Mouse (Mus musculus): ENCODE results near the gene Cdkal1. TPM values are rescaled to one million over a fixed set of nuclear protein-coding genes. Genes with fewer than 3 reads are reported as not detected.

The Cdkal1 gene
- polyA plus RNA-seq, 1 experiment = 0.55 TPM

- H3K4me3 ChIP-seq (ENCODE audit: low read depth, low read length) = no peak overlapping the region
- no peaks in the 10 kb centered on the region for H3K27me3 ChIP-seq (ENCODE audit: control insufficient read depth, insufficient read depth, low read length)
- H3K36me3 ChIP-seq (ENCODE audit: control insufficient read depth, insufficient read depth, low read length) = no peaks in the 10 kb centered on the region
- no peak overlapping the region for H3K27ac ChIP-seq (ENCODE audit: insufficient read depth, low read depth, low read length)
- TF ChIP-seq CTCF (IDR thresholded peaks at IDR 0.05; ENCODE audit: extremely low read depth, insufficient read length, insufficient replicate concordance, low read depth, low read length) (no peak), POLR2A (IDR thresholded peaks at IDR 0.05; ENCODE audit: low read depth, low read length) (no peak)
- no peaks in the 10 kb centered on the region for H3K4me1 ChIP-seq (ENCODE audit: control insufficient read depth, insufficient read depth, insufficient read length, low read length)
These were observed 52.8 kb downstream of the Cdkal1 start for GRCm38 (mm10) chr13:29802699-29803098.

- Histone ChIP-seq H3K27me3 (ENCODE audit: control insufficient read depth, insufficient read depth, low read length) (no peaks in the 10 kb centered on the region), H3K4me1 (ENCODE audit: control insufficient read depth, insufficient read depth, insufficient read length, low read length) (no peaks in the 10 kb centered on the region), H3K36me3 (ENCODE audit: control insufficient read depth, insufficient read depth, low read length) (no peaks in the 10 kb centered on the region), H3K27ac (ENCODE audit: insufficient read depth, low read depth, low read length) (no peak overlapping the region), H3K4me3 (ENCODE audit: low read depth, low read length) (no peak overlapping the region)
- 96% methylated on average over 6 of the region's 6 CpGs for WGBS
- TF ChIP-seq CTCF (IDR thresholded peaks at IDR 0.05; ENCODE audit: extremely low read depth, insufficient read length, insufficient replicate concordance, low read depth, low read length) (no peak), POLR2A (IDR thresholded peaks at IDR 0.05; ENCODE audit: low read depth, low read length) (no peak)
These were observed 55.4 kb downstream of the Cdkal1 start for GRCm38 (mm10) chr13:29800078-29800477.

- Histone ChIP-seq H3K4me3 (ENCODE audit: low read depth, low read length) (no peak overlapping the region), H3K4me1 (ENCODE audit: control insufficient read depth, insufficient read depth, insufficient read length, low read length) (no peaks in the 10 kb centered on the region), H3K27ac (ENCODE audit: insufficient read depth, low read depth, low read length) (no peak overlapping the region), H3K27me3 (ENCODE audit: control insufficient read depth, insufficient read depth, low read length) (no peaks in the 10 kb centered on the region), H3K36me3 (ENCODE audit: control insufficient read depth, insufficient read depth, low read length) (no peaks in the 10 kb centered on the region)
- WGBS = 33% methylated on average over 4 of the region's 4 CpGs
- no peak for TF ChIP-seq CTCF (IDR thresholded peaks at IDR 0.05; ENCODE audit: extremely low read depth, insufficient read length, insufficient replicate concordance, low read depth, low read length)
- no peak for TF ChIP-seq POLR2A (IDR thresholded peaks at IDR 0.05; ENCODE audit: low read depth, low read length)
These were observed 63.4 kb downstream of the Cdkal1 start for GRCm38 (mm10) chr13:29792112-29792511.

GRCm38 (mm10) chr13:29791439-29791838 lies 64.0 kb downstream of the Cdkal1 start:
- 85% methylated on average over 6 of the region's 6 CpGs for WGBS
- no peak for TF ChIP-seq POLR2A (IDR thresholded peaks at IDR 0.05; ENCODE audit: low read depth, low read length)
- no peak for TF ChIP-seq CTCF (IDR thresholded peaks at IDR 0.05; ENCODE audit: extremely low read depth, insufficient read length, insufficient replicate concordance, low read depth, low read length)
- H3K4me1 ChIP-seq (ENCODE audit: control insufficient read depth, insufficient read depth, insufficient read length, low read length) = no peaks in the 10 kb centered on the region; the same call in 1 of the 2 replicates

GRCm38 (mm10) chr13:29786984-29787383 lies 68.5 kb downstream of the Cdkal1 start:
- Histone ChIP-seq H3K27me3 (ENCODE audit: control insufficient read depth, insufficient read depth, low read length) (no peaks in the 10 kb centered on the region), H3K4me3 (ENCODE audit: low read depth, low read length) (no peak overlapping the region), H3K4me1 (ENCODE audit: control insufficient read depth, insufficient read depth, insufficient read length, low read length) (no peaks in the 10 kb centered on the region; the same call in 1 of the 2 replicates), H3K36me3 (ENCODE audit: control insufficient read depth, insufficient read depth, low read length) (no peaks in the 10 kb centered on the region), H3K27ac (ENCODE audit: insufficient read depth, low read depth, low read length) (no peak overlapping the region)
- 32% methylated on average over 3 of the region's 3 CpGs for WGBS
- TF ChIP-seq POLR2A (IDR thresholded peaks at IDR 0.05; ENCODE audit: low read depth, low read length) (no peak), CTCF (IDR thresholded peaks at IDR 0.05; ENCODE audit: extremely low read depth, insufficient read length, insufficient replicate concordance, low read depth, low read length) (no peak)

More at GRCm38 (mm10) chr13:29791439-29791838, 64.0 kb downstream of the Cdkal1 start:
- no peak overlapping the region for H3K27ac ChIP-seq (ENCODE audit: insufficient read depth, low read depth, low read length)
- no peaks in the 10 kb centered on the region for H3K27me3 ChIP-seq (ENCODE audit: control insufficient read depth, insufficient read depth, low read length)
- H3K36me3 ChIP-seq (ENCODE audit: control insufficient read depth, insufficient read depth, low read length) = no peaks in the 10 kb centered on the region
- H3K4me3 ChIP-seq (ENCODE audit: low read depth, low read length) = no peak overlapping the region

- 89% methylated on average over 4 of the region's 4 CpGs for WGBS
- Histone ChIP-seq H3K4me3 (ENCODE audit: low read depth, low read length) (no peak overlapping the region), H3K4me1 (ENCODE audit: control insufficient read depth, insufficient read depth, insufficient read length, low read length) (peaks cover 3% of the 10 kb centered on the region; the same call in 1 of the 2 replicates), H3K27ac (ENCODE audit: insufficient read depth, low read depth, low read length) (no peak overlapping the region), H3K27me3 (ENCODE audit: control insufficient read depth, insufficient read depth, low read length) (no peaks in the 10 kb centered on the region), H3K36me3 (ENCODE audit: control insufficient read depth, insufficient read depth, low read length) (no peaks in the 10 kb centered on the region)
- TF ChIP-seq CTCF (IDR thresholded peaks at IDR 0.05; ENCODE audit: extremely low read depth, insufficient read length, insufficient replicate concordance, low read depth, low read length) (no peak), POLR2A (IDR thresholded peaks at IDR 0.05; ENCODE audit: low read depth, low read length) (no peak)
These were observed 70.6 kb downstream of the Cdkal1 start for GRCm38 (mm10) chr13:29784894-29785293.

GRCm38 (mm10) chr13:29781332-29781731 lies 74.1 kb downstream of the Cdkal1 start:
- 72% methylated on average over 4 of the region's 4 CpGs for WGBS

More at GRCm38 (mm10) chr13:29781332-29781731, 74.1 kb downstream of the Cdkal1 start:
- TF ChIP-seq POLR2A (IDR thresholded peaks at IDR 0.05; ENCODE audit: low read depth, low read length) (no peak), CTCF (IDR thresholded peaks at IDR 0.05; ENCODE audit: extremely low read depth, insufficient read length, insufficient replicate concordance, low read depth, low read length) (no peak)
- Histone ChIP-seq H3K4me1 (ENCODE audit: control insufficient read depth, insufficient read depth, insufficient read length, low read length) (peaks cover 3% of the 10 kb centered on the region; the same call in 1 of the 2 replicates), H3K27me3 (ENCODE audit: control insufficient read depth, insufficient read depth, low read length) (no peaks in the 10 kb centered on the region), H3K36me3 (ENCODE audit: control insufficient read depth, insufficient read depth, low read length) (peaks cover under 1% of the 10 kb centered on the region; the same call in 1 of the 2 replicates), H3K4me3 (ENCODE audit: low read depth, low read length) (no peak overlapping the region), H3K27ac (ENCODE audit: insufficient read depth, low read depth, low read length) (0 out of 2 replicates have a peak overlapping the region, but pooled peaks have one; percentile 9)

Data from small intestine, adult 2 months (tissue).